Mouse (Mus musculus) frontal cortex, postnatal 10 days (tissue): ENCODE results near the gene Slc25a19.

Experiments
- DNase-seq, 2 experiments: peaks; one replicate each; pipeline ENCODE4 v3.0.0; 2022; ENCODE audit warnings: low spot score in 2 of 2, mixed read lengths in 1 of 2

Gene Slc25a19

DNA sequence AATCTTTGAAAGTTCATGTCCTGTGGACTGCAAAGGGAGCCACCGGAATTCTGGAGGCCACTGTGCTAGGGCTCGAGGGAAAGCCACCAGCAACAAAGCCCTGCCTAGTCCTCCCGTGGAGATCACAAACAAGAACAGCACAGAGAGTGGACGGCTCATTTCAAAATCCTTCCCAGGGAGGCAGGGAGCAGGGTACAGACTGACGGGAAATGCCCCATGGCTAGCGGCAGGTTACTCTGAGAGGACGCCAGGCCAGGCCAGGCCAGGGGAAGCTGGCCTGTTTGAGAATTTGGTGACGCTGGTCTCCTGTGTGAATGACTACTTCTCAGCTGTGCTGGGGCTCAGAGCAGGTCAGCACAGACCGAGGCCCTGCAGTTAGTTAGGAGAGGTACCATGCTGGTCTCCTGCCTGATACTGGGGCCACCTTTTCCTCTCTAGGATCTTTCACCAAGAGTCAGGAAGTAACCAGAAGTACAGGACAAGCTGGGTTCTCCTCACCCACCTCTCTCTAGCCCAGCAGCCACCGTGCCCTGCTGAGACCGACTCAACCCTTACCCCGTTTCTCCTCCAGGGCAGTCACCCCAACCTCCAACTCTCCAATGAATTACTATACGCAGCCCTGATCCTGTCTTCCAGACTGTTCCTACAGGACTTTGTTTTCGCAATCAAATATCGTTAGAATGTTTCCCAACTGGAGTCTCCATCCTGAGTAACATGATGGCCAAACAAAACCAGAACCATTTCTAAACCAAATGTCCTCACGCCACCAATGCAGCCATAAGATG is 9.2 kb downstream of the Slc25a19 start:
- DNase-seq = no peak

DNA sequence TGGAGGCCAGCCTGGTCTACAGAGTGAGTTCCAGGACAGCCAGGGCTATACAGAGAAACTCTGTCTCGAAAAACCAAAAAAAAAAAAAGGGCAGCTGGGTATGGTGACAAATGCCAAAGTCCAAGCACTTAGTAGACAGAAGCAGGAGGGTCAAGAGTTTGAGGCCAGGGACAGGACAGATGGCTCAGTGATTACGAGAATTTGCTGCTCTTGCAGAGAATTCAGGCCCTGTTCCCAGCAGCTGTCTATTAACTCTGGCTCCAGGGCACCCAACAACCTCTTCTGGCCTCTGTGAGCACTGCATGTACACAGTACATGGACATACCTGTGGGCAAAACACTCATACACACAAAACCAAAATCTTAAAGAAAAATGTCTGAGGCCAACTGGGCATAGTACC is 10.1 kb downstream of the Slc25a19 start:
- DNase-seq = no peak

DNA sequence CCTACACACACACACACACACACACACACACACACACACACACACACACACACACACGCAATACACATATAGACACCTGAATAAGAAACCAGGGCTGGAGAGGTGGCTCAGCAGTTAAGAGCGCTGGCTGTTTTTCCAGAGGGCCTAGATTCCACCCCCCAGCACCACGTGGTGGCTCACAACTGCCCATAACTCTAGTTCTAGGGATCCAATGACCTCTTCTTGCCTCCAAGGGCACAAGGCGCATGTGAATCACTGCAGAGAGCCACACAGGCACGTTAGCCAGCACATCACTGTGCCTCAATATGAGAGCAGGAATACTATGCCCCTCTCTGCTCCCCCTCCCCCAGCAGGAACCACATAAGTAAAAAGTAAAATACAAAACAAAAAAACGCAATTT is 11.2 kb downstream of the Slc25a19 start:
- DNase-seq = no peak

DNA sequence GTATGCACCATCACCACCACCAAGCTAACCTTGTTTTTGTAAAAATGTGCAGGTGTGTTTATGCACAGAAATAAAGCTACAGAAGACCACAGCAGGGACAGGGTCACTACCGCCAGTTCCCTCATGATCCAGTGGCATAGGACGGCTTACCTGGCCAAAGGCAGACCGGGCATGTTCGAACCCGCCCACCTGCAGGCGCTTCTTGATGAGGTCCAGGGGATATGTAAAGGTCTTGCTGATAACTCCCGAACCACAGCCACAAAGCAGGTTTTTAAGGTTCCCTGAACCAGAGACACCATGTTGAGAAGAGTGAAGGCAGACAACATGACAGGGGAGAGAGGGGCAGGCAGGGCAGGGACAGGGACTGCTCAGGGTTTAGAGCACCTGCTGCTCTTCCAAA is 11.7 kb downstream of the Slc25a19 start:
- no peak for DNase-seq

DNA sequence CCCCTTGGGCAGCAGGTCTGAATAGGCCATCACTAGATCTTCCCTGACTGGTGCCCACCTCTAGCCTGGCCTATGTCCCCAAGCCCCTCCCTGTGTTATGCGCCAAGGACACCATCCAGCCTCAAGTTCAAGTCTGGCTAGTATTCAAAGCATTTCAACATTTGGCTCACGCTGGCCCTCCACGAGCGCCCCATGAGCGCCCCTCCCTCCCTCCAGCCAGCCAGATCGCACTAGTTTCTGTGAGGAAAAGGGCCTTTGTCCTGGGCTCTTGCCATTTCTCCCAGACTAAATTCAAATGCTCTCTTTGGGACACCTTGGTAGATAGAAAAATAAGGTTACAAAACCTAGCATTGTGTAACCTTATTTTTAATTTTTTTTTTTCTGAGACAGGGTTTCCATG is 12.2 kb downstream of the Slc25a19 start:
- DNase-seq = no peak

DNA sequence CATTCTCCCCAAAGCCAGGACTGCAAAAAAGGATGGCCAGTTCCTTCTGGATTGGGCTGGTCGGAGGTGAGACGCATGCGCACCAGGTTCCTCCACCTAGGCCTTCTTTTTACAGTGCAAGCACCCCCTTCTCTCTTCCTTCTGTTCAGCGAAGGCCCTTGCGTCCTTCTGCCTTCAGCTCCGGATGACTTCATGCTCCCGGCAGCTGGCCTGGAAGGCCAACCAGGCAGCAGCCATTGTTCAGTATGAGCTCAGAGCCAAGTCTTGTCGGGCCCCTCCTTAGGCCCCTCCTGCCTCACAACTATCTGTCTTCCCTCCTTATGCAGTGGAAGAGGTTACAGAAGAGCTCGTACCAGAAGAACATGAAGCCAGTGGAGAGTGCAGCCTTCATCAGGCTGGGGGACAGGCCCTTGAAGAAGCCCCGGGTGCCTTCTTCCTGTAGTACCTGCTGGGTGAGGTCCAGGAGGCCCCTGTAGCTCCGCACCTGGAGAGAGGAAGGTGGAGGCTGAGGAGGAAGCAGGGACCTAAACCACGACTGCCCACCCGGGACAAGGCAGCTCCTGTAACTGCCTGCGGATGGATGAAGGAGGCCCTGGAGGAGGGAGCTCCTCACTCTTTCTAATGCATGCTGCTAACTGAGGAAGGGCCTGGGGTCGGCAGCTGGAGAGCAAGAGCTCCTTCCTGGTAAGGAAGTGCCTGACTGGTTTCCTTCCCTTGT is 12.8 kb downstream of the Slc25a19 start:
- no peak for DNase-seq

DNA sequence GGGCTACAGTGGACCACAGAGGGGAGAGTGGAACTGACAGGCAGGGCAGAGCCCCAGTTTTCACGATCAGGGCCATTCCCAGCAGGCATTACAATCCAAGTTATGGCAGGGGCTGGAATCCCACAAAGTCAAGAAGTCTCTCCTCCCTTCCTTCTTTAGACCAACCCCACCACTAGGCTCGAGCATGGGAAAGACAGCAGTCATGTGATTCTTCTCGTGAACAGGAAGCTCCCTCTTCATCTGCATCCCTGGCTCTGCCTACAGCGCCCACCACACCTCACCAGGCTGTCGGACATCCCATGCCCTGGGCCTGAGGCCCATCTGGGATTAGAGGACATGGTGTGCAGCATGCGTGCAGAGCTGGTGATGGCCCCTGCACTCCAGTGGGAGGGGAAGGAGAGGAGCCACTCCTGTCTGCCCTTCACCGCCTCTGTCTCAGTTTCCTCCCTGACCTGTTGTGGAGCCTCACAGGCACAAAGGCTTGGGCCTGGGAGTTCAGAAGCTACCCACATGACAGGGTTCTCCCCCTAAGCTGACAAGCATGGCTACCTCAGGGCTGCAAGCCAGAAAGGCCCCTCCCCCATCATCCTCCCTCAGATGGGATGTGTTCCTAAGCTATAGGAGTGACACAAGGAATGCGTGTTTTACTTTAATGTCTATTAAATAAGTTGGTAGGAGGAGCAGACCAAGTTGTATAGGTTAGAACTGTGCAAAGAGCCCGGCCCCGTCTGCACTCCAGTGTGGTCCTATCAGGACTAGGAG is 13.6 kb downstream of the Slc25a19 start:
- no peak for DNase-seq

DNA sequence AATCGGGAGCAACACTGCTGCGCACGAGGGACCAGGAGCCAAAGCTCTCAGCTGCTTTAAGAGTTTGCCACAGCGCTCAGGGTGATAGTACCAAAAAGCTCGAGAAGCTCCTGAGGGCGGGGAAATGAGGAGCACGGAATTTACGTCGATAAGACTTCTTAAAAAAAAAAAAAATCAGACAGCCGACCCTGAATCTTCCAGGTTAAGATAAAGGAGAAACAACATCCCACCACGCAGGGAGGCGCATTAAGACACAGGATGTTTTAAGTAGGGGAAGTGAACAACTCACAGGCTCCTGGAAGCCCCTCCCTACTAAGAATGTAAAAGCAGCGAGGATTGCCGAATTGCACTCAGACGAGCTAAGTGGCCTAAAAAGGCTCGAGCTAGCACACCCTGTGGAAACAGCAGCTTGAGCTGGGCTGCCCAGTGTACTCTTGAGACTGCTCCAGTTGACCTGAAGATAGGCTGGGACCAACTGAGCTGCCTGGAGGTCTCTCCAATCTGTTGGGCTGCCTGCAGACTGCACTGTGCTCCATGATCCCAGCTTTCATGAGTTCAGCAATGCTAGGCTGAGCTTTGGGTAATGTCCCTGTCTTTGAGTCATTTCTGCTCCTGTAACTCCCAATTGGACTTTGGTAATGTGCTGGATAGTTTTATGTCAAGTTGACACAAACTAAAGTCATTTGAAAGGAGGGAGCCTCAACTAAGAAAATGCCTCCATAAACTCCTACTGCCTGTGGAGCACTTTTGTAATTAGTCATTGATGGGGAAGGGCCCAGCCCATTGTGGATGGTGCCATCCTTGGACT is 14.8 kb downstream of the Slc25a19 start:
- no peak for DNase-seq

DNA sequence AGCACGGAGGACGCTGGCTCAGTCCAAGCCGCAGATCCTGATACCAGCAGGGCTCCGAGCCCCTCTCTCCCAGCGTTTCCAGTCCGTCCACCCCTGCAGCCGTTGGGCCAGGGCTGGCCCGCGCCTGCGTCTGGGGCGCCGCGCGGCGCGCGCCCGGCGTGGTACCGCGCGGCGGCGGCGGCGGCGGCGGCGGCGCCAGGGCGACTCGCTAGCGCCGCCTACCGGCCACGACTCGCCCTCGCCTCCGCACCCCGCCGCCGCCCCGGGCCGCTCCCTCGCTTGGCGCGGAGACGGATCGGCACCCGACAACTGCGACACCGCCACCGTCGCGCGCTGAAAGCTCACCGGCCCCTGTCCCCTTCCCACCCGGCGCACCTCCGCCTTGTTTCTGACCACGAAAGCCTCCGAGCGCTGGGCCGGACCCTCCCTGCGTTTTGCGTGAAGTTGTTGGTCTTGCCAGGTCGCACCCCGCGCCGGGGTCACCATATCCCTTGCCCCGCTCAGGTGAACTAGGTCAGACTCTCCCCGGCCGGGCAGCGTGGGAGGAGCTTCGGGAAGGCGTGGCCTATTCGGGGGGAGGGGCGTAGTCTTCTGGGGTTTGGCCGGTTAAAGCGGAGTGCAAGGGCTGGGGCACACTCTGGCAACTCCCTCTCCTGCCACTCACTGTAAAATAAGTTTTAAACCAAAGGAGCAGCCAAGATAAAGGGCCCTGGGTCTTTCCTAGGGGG is 15.5 kb downstream of the Slc25a19 start, which contains the start of gene Mif4gd:
Mif4gd (minus strand) TSS at position 560 of the 728 bp plus-strand sequence.
- peak; percentile 72 to 80 for DNase-seq

DNA sequence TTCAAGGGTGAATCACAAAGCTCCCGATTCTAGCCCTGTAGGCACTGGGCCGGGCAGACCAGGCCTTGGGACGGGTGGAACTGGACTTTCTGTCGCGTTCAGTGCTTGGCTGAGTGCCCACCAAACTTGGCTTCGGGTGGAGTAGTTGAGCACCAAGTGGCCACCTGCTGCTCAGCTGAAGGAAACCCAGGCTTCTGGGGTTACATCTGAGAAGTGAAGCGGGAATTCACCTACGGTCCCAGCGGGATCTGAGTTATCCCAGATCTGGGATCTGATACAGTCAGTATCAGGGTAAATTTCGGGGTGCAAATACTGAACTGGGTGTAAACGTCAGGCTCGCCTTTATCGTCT is 16.1 kb downstream of the Slc25a19 start:
- peak in 1 of 2 experiments; percentile 66 for DNase-seq

DNA sequence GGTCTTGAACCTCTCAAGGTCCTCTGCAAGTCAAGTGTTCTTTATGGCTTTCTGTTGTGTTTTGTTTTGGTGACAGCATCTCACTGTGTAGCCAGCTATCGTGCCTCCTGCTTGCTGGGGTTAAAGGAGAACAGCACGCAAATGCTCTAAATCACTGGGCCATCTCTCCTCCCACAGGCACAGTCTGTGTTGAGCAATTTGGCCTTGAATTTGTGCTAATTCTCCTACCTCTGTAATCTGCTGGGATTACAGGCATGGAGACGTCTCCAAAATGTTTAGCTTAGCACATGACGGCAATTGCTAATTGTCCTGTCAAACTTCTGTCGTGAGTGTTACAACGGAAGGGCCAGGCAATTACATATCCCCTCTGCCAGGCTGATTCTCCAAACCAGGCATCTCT is 16.9 kb downstream of the Slc25a19 start:
- DNase-seq = no peak

DNA sequence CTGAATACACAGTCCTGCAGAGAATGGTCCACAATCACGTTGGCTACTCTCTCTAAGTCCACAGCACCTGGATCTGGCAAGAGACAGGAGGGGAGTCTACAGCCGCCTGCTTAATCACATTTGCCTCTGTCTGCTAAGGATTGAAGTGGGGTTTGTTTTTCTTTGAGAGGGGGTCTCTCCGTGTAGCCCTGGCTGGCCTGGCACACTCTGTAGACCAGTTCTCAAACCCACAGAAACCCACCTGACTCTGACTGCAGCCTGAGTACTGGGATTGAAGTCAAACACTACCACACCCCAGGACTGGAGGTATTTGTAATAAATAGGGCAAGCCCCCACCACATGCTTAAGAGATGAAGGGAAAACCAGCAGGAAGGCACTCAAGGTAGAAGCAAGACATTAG is 18.5 kb downstream of the Slc25a19 start:
- DNase-seq = no peak

DNA sequence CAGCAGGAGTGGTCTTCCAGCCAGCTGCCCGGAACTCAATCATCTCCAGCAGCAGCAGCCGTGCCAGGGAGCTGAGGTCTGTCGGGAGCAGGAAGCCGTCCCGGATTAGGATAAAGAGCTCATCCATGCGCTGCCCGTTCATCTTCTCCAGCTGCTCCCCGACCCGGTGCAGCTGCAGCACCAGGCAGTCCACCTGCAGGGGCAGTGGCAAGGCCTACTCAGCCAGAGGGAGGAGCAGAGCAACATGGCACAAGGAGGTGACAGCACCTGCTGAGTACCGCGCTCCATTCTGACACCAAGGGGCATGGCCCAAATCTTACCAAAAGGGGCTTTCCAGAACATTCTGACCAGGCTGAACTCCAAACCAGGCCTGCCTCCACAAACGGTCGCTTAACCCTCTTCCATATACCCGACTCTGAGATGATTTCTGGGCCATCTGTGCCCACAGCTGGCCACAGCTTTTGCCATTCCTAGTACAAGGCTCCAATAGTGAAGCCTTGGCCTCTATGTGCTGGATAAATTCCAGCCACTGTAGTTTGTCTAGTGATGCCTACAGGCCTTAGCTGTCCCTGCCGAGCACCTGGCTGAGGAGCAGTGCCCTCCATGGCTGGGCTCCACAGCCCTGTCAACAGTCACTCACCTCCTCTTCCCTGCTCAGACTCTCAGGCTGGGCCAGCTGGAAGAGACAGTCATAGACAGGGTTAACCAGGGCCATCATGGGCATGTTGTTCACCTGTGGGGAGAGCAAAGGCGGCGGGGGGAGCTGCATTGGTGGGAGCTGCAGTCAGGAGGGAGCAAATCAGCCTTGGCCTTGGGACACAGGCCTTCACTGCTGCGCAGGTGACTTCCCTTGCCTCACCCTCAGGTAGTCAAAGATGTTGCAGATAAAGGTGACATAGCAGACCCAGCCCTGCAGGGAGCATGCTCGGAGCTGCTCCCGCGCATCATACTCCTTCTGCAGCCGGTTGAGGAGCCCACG is 19.4 kb downstream of the Slc25a19 start:
- peak; percentile 48 to 59 for DNase-seq

DNA sequence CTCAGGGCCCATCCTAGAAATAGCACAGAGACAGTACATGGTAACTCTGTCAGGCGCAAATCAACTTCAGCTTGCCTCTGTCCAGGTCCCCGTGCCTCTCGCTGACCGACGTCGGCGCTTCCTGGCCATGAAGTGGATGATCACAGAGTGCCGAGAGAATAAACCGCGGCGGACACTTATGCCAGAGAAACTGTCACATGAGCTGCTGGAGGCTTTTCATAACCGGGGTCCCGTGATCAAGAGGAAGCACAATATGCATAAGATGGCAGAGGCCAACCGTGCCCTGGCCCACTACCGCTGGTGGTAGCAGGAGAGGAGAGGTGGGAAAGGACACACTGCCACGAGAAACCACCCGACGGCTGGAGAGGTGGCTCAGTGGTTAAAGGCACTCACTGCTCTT is 21.4 kb downstream of the Slc25a19 start:
- no peak for DNase-seq

DNA sequence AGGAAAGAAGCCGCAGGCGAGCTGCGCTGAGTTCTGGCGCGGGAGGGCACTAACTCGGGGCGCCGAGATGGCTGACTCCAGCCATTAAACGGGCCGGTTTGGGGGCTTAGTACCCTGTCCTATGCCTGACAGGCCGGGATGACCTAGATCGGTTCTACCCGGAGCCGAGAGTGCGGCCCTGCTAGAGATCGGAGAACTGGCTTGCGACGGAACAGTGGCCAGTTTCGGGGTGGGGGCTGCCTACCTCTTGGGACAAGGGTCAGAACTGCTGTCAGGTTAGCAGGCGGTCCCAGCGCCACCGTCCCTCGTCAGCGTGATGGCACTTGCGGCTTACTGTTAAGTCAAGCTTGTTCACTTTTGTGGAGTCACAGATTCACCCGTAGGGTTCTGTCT is 23.8 kb downstream of the Slc25a19 start:
- no peak for DNase-seq

DNA sequence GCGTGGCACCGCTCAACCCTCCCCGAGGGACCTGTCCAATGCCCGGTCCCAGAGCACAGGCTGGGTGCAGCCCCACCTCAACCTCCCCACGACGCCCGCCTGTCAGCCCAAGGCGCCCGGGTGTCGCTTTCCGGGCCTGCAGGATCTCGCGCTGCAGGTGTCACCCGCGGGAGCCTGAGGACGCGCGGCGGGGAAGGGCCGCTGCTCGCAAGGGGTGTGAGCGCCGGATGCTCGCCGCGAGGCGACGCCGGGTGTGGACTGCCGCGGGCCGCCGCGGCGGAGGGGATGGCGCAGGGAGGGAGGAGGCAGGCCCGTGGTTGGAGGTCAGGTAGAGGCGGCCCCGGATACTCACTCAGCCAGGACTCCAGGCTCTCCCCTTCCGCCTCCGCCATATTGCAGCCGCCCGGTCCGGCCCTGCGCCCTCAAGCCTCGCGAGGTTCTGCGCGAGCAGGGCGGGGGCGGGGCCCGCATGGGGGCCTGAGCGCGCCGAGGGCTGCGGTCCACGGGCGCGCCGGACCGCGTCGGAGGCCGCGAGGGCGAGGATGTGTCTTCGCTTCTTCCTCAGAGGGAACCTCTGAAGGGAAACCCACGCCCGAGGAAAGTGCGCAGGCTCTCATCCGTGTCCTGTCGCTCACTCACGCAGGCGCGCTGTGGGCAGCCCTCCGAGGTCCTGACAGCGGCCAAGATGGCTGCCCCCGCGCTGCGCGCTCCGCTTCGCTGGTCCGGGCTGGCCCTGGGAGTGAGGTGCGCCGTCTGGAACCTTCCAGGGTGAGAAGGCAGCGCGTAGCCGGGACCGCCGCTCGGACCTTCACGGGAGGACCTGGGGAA is 24.4 kb downstream of the Slc25a19 start, which contains the start of the genes Mrps7 and Gga3:
Mrps7 (plus strand) TSS at position 450 of the 828 bp plus-strand sequence.
Gga3 (minus strand) TSS at position 576 of the 828 bp plus-strand sequence.
- peak; percentile 79 to 90 for DNase-seq

DNA sequence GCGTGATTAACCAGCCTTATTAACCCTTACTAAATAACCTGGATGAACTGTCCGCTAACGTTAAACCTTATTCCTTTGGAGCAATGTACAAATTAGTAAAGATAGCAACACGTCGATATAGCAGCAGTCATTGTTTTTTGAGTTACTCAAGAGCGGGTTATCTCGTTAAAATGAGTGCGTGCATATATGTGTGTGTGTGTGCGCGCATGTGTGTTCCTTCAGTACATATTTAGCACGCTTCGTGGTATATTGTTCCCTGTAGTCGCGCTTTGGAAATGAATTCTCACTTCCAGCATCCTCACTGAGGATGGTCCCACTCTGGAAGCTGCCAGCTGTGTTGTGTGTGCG is 25.0 kb downstream of the Slc25a19 start:
- no peak for DNase-seq

DNA sequence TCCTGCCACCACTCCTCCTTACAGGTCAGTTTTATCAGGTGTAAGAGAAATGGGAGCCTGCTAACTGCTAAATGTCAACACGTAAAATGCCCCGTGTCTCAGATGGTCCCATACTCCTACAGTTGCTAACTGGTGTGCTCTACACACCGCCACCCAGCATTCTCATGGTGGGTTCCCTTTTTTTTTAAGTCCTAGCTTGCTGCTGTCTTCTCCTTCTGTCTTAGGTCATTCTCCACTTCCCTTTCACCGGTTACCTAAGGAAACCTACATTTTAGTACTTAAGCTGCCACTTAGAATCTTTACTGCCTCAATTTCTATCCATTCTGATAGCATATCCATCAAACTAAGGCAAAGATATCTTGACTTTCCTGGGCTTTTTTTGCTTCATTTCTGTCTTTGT is 26.9 kb downstream of the Slc25a19 start:
- DNase-seq = no peak

DNA sequence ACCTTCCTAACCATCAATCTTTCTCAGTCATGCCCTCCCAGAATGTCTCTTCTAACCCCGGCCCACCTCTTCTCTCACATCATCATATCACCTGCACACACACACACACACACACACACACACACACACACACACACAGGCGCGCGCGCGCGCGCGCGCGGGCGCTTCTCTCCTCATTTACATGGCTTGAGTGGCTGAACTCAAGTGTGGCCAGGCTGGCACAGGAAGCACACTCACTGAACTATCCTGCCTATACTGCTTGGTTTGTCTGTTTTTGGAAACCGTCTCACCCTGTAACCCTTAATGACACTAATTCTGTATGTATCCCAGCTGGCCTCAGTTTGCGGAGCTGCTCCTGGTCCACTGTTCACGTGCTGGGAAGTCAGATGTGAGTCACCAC is 27.4 kb downstream of the Slc25a19 start:
- no peak for DNase-seq
